Mouse (Mus musculus): ENCODE data around the gene Il15ra.
"Not testable (repeated sequence)": the region's sequence is repeated elsewhere in the genome, so short reads cannot be mapped to it uniquely, and the experiment has no call there.

The Il15ra gene

GRCm38 (mm10) chr2:11695867-11696266 is 9.2 kb upstream of the Il15ra start:
- Histone ChIP-seq H3K4me1 (replicated peaks; ENCODE audit: low read depth, low read length) (no peaks in the 10 kb centered on the region), H3K27me3 (ENCODE audit: insufficient read depth, low read length) (no peaks in the 10 kb centered on the region), H3K9me3 (ENCODE audit: low read length) (peaks cover 7% of the 10 kb centered on the region), H3K4me3 (replicated peaks; ENCODE audit: low read length) (no peak overlapping the region), H3K36me3 (ENCODE audit: insufficient read depth, low read length) (no peaks in the 10 kb centered on the region)
- no peak for TF ChIP-seq POU5F1 (IDR thresholded peaks at IDR 0.05; ENCODE audit: borderline replicate concordance, low read length)
- no peak for TF ChIP-seq CTCF (conservative IDR thresholded peaks at IDR 0.05; ENCODE audit: low read length)
- no peak for TF ChIP-seq NANOG (IDR thresholded peaks at IDR 0.05; ENCODE audit: borderline replicate concordance, low read length)

GRCm38 (mm10) chr2:11698994-11699393 is 6.1 kb upstream of the Il15ra start:
- Histone ChIP-seq H3K4me3 (replicated peaks; ENCODE audit: low read length) (no peak overlapping the region), H3K36me3 (ENCODE audit: insufficient read depth, low read length) (no peaks in the 10 kb centered on the region), H3K27me3 (ENCODE audit: insufficient read depth, low read length) (peaks cover 7% of the 10 kb centered on the region), H3K9me3 (ENCODE audit: low read length) (peaks cover 7% of the 10 kb centered on the region), H3K4me1 (replicated peaks; ENCODE audit: low read depth, low read length) (no peaks in the 10 kb centered on the region)
- TF ChIP-seq CTCF (conservative IDR thresholded peaks at IDR 0.05; ENCODE audit: low read length) (no peak), POU5F1 (IDR thresholded peaks at IDR 0.05; ENCODE audit: borderline replicate concordance, low read length) (no peak), NANOG (IDR thresholded peaks at IDR 0.05; ENCODE audit: borderline replicate concordance, low read length) (no peak)

- H3K4me1 ChIP-seq (replicated peaks; ENCODE audit: low read depth, low read length): peaks cover 4% of the 10 kb centered on the region; the same call in 1 of the 2 replicates
- no peaks in the 10 kb centered on the region for H3K36me3 ChIP-seq (ENCODE audit: insufficient read depth, low read length)
- peaks cover 14% of the 10 kb centered on the region for H3K27me3 ChIP-seq (ENCODE audit: insufficient read depth, low read length)
- H3K4me3 ChIP-seq (replicated peaks; ENCODE audit: low read length): no peak overlapping the region
- H3K9me3 ChIP-seq (ENCODE audit: low read length): peaks cover 7% of the 10 kb centered on the region
- no peak for TF ChIP-seq NANOG (IDR thresholded peaks at IDR 0.05; ENCODE audit: borderline replicate concordance, low read length)
- TF ChIP-seq CTCF (conservative IDR thresholded peaks at IDR 0.05; ENCODE audit: low read length): no peak
- no peak for TF ChIP-seq POU5F1 (IDR thresholded peaks at IDR 0.05; ENCODE audit: borderline replicate concordance, low read length)
Measured at GRCm38 (mm10) chr2:11699905-11700304, 5.2 kb upstream of the Il15ra start.

GRCm38 (mm10) chr2:11706030-11706745 is 1.1 kb downstream of the Il15ra start:
- TF ChIP-seq NANOG (IDR thresholded peaks at IDR 0.05; ENCODE audit: borderline replicate concordance, low read length) (no peak), POU5F1 (IDR thresholded peaks at IDR 0.05; ENCODE audit: borderline replicate concordance, low read length) (no peak), CTCF (conservative IDR thresholded peaks at IDR 0.05; ENCODE audit: low read length) (no peak)

GRCm38 (mm10) chr2:11706746-11707065 is 1.6 kb downstream of the Il15ra start:
- H3K9me3 ChIP-seq (ENCODE audit: low read length): no peaks in the 10 kb centered on the region
- peaks cover 56% of the 10 kb centered on the region for H3K27me3 ChIP-seq (ENCODE audit: insufficient read depth, low read length)
- H3K4me1 ChIP-seq (replicated peaks; ENCODE audit: low read depth, low read length): peaks cover 22% of the 10 kb centered on the region
- no peak overlapping the region for H3K4me3 ChIP-seq (replicated peaks; ENCODE audit: low read length)
- TF ChIP-seq NANOG (IDR thresholded peaks at IDR 0.05; ENCODE audit: borderline replicate concordance, low read length) (no peak), POU5F1 (IDR thresholded peaks at IDR 0.05; ENCODE audit: borderline replicate concordance, low read length) (no peak), CTCF (conservative IDR thresholded peaks at IDR 0.05; ENCODE audit: low read length) (no peak)
- H3K36me3 ChIP-seq (ENCODE audit: insufficient read depth, low read length): no peaks in the 10 kb centered on the region

More at GRCm38 (mm10) chr2:11706030-11706745, 1.1 kb downstream of the Il15ra start:
- no peaks in the 10 kb centered on the region for H3K9me3 ChIP-seq (ENCODE audit: low read length)
- peaks cover 56% of the 10 kb centered on the region for H3K27me3 ChIP-seq (ENCODE audit: insufficient read depth, low read length)
- no peaks in the 10 kb centered on the region for H3K36me3 ChIP-seq (ENCODE audit: insufficient read depth, low read length)
- H3K4me1 ChIP-seq (replicated peaks; ENCODE audit: low read depth, low read length): peaks cover 22% of the 10 kb centered on the region
- peak overlapping the region; percentile 76 for H3K4me3 ChIP-seq (replicated peaks; ENCODE audit: low read length)

- H3K9me3 ChIP-seq (ENCODE audit: low read length): no peaks in the 10 kb centered on the region
- TF ChIP-seq POU5F1 (IDR thresholded peaks at IDR 0.05; ENCODE audit: borderline replicate concordance, low read length) (no peak), NANOG (IDR thresholded peaks at IDR 0.05; ENCODE audit: borderline replicate concordance, low read length) (no peak), CTCF (conservative IDR thresholded peaks at IDR 0.05; ENCODE audit: low read length) (no peak)
Measured at GRCm38 (mm10) chr2:11708538-11708937, 3.4 kb downstream of the Il15ra start.

GRCm38 (mm10) chr2:11710101-11710500 is 5.0 kb downstream of the Il15ra start:
- not testable (repeated sequence) for H3K9me3 ChIP-seq (ENCODE audit: low read length); H3K36me3 ChIP-seq (ENCODE audit: insufficient read depth, low read length); H3K4me3 ChIP-seq (replicated peaks; ENCODE audit: low read length)
- peaks cover 19% of the 10 kb centered on the region for H3K4me1 ChIP-seq (replicated peaks; ENCODE audit: low read depth, low read length)
- TF ChIP-seq CTCF (conservative IDR thresholded peaks at IDR 0.05; ENCODE audit: low read length): peak; percentile 25
- peaks cover 48% of the 10 kb centered on the region for H3K27me3 ChIP-seq (ENCODE audit: insufficient read depth, low read length)

More at GRCm38 (mm10) chr2:11708538-11708937, 3.4 kb downstream of the Il15ra start:
- peaks cover 22% of the 10 kb centered on the region for H3K4me1 ChIP-seq (replicated peaks; ENCODE audit: low read depth, low read length)
- peaks cover 56% of the 10 kb centered on the region for H3K27me3 ChIP-seq (ENCODE audit: insufficient read depth, low read length)
- no peaks in the 10 kb centered on the region for H3K36me3 ChIP-seq (ENCODE audit: insufficient read depth, low read length)
- no peak overlapping the region for H3K4me3 ChIP-seq (replicated peaks; ENCODE audit: low read length)

- Histone ChIP-seq H3K4me3 (replicated peaks; ENCODE audit: low read length) (no peak overlapping the region), H3K27me3 (ENCODE audit: insufficient read depth, low read length) (peaks cover 28% of the 10 kb centered on the region), H3K36me3 (ENCODE audit: insufficient read depth, low read length) (no peaks in the 10 kb centered on the region), H3K4me1 (replicated peaks; ENCODE audit: low read depth, low read length) (0 out of 2 replicates have a peak, but pooled peaks cover 2% of the 10 kb centered on the region), H3K9me3 (ENCODE audit: low read length) (no peaks in the 10 kb centered on the region)
- TF ChIP-seq NANOG (IDR thresholded peaks at IDR 0.05; ENCODE audit: borderline replicate concordance, low read length): no peak
- TF ChIP-seq POU5F1 (IDR thresholded peaks at IDR 0.05; ENCODE audit: borderline replicate concordance, low read length): no peak
- TF ChIP-seq CTCF (conservative IDR thresholded peaks at IDR 0.05; ENCODE audit: low read length): no peak
Measured at GRCm38 (mm10) chr2:11712483-11712990, 7.4 kb downstream of the Il15ra start.
